Mouse (Mus musculus) lung, postnatal 14 days (tissue): ENCODE data around the gene Tarm1.

ENCODE experiments used
- DNase-seq: peaks from one replicate; pipeline ENCODE4 v3.0.0; 2021

Tarm1 gene

GRCm38 (mm10) chr7:3502439-3502838 is at the start of gene Tarm1:
TSS of gene Tarm1 (minus strand) at chr7:3502624.
- no peak for DNase-seq

- peak; percentile 1 for DNase-seq
These were observed 3.5 kb upstream of the Tarm1 start for GRCm38 (mm10) chr7:3505913-3506312.

- DNase-seq: no peak
These were observed 2.0 kb downstream of the Tarm1 start for GRCm38 (mm10) chr7:3500406-3500805.

GRCm38 (mm10) chr7:3481948-3482608 is 20.3 kb downstream of the Tarm1 start:
- DNase-seq: no peak

- no peak for DNase-seq
These were observed 25.7 kb downstream of the Tarm1 start for GRCm38 (mm10) chr7:3476728-3477127.

GRCm38 (mm10) chr7:3474291-3475080 is 27.9 kb downstream of the Tarm1 start:
- DNase-seq: no peak

GRCm38 (mm10) chr7:3472774-3473173 is 29.6 kb downstream of the Tarm1 start:
- DNase-seq: no peak

- no peak for DNase-seq
These were observed 33.8 kb downstream of the Tarm1 start for GRCm38 (mm10) chr7:3468614-3469013.

- no peak for DNase-seq
These were observed 39.1 kb downstream of the Tarm1 start for GRCm38 (mm10) chr7:3463306-3463705.

- no peak for DNase-seq
These were observed 42.2 kb downstream of the Tarm1 start for GRCm38 (mm10) chr7:3460261-3460660.

- DNase-seq: no peak
These were observed 44.6 kb downstream of the Tarm1 start for GRCm38 (mm10) chr7:3457841-3458217.

GRCm38 (mm10) chr7:3457111-3457840 is 45.1 kb downstream of the Tarm1 start:
- no peak for DNase-seq

- no peak for DNase-seq
These were observed 48.8 kb downstream of the Tarm1 start for GRCm38 (mm10) chr7:3453486-3454183.

GRCm38 (mm10) chr7:3452821-3453485 is 49.5 kb downstream of the Tarm1 start:
- DNase-seq: no peak

- no peak for DNase-seq
These were observed 51.3 kb downstream of the Tarm1 start for GRCm38 (mm10) chr7:3451161-3451560.

- DNase-seq: no peak
These were observed 51.8 kb downstream of the Tarm1 start for GRCm38 (mm10) chr7:3450671-3451070.

GRCm38 (mm10) chr7:3448737-3449454 is 53.5 kb downstream of the Tarm1 start:
- peak; percentile 78 for DNase-seq

- no peak for DNase-seq
These were observed 55.4 kb downstream of the Tarm1 start for GRCm38 (mm10) chr7:3447026-3447425.

- no peak for DNase-seq
These were observed 55.8 kb downstream of the Tarm1 start for GRCm38 (mm10) chr7:3446584-3446983.

GRCm38 (mm10) chr7:3444678-3445077 is 57.7 kb downstream of the Tarm1 start:
- no peak for DNase-seq

GRCm38 (mm10) chr7:3442476-3443062 is 59.9 kb downstream of the Tarm1 start:
- peak; percentile 7 for DNase-seq
